Mouse (Mus musculus) kidney, adult 18-20 months (tissue): ENCODE measurements around the gene Rbms3.

Experiments used
- DNase-seq: peaks from one replicate; pipeline ENCODE4 v3.0.0; 2021

The Rbms3 gene

DNA sequence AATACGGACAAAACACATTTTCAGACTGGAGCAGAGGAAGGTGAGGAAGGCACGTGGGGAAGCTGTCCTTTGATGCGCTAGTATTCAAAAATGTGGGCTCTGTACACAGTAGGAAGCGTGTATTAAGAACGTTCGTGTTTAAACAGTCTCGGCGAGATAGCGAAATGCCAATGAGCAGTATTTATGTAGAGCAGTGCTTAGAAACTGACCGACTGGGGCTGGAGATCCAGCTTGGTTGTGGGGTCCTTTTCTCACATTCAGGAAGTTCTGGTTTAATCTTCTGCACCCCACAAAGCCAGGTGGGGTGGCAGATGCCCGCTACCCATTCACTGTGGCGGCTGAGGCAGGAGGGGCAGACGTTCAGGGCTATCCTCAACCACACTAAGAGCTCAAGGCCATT, 153.0 kb downstream of the Rbms3 start:
- DNase-seq, result no peak

GRCm38 (mm10) chr9:117452816-117453215, 176.9 kb downstream of the Rbms3 start:
- DNase-seq, result peak; percentile 5

DNA sequence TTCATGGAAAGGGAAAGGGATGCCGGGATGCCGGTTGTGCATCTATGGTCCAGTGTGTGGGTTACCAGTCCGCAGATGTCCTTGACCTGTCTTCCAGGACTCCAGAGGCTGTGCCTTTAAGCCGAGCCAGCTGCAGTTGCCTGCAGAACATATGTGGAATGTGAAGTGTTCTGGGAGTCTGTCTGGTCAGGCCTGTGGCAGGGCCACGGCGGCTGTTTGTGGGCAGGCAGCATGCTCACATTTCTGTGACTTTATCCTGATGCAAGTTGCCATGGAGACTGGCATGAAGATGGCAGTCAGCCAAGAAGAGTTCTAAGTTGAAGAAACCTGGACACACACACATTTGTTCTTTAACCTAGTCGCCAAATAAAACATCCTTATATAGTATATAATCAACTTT, 187.1 kb downstream of the Rbms3 start:
- no peak for DNase-seq

GRCm38 (mm10) chr9:117435856-117436255, 193.9 kb downstream of the Rbms3 start:
- no peak for DNase-seq

GRCm38 (mm10) chr9:117430670-117431069, 199.0 kb downstream of the Rbms3 start:
- DNase-seq, result no peak

GRCm38 (mm10) chr9:117429217-117430105, 200.3 kb downstream of the Rbms3 start:
- DNase-seq, result no peak

- DNase-seq, result peak; percentile 6
These were observed 206.5 kb downstream of the Rbms3 start for GRCm38 (mm10) chr9:117423259-117423658.

DNA sequence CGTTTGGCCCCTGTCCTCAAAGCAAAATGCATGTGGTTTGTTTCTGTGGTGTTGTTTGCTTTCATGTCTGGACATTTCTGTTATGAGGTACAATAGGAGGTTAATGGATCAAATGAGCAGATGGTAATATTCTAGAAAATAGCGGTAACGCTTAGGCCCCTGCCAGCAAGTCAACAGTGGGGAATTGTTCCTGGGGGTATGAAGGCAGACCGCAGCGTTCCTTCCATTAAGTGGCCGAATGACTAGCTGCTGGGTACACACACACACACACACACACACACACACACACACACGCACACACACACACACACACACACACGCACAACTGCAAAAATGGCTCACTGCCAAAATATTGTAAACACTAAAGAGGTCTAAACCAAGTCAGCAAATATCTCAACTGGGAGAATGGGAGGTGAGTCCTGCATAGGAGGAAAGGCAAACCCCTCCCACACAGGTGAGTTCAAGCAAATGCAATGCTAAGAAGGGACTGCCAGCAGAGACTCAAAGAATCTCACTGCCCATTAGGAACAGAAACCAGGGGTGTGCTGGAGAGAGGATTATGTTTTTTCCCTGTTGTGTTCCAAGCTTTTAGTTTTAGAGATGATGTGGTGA, 209.7 kb downstream of the Rbms3 start:
- no peak for DNase-seq

- no peak for DNase-seq
These were observed 216.5 kb downstream of the Rbms3 start for GRCm38 (mm10) chr9:117413181-117413580.

GRCm38 (mm10) chr9:117412584-117412983, 217.1 kb downstream of the Rbms3 start:
- no peak for DNase-seq

DNA sequence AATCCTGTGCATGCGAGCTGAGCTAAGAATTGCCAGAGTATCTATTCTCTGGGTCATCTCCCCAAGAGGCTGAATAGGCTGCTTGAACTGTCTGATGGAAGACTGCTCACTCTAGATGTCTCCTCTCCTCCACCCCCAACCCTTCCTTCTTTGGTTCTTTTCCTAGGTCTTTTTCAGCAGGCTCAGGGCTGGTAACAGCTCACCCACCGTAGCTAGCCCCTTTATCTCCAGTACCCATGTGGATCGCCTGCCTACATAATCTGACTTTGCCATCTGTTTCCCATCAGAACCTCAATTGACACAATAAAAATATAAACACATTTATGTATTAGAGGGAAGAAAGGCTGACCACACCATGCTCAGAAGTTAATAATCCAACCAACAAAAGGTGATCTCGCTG, 225.1 kb downstream of the Rbms3 start:
- no peak for DNase-seq

DNA sequence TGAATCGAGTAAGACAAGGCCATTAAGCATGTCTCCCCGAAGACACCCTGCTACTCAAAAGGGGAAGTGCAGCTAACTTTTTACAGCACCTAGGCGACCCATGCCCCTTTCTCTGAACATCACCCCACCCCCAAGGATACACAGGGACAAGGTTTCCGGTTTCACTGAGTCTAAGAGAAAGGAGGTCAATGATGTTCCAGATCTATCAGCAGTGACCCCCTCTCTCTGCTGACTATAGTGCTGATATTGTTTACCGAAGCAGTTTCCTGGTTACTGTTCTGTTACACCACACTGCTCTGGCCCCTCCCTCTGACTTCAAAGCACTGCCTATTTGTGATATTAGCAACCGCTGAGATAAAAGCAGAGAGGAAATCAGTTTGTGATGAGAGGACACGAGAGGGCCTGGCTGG, 229.4 kb downstream of the Rbms3 start:
- no peak for DNase-seq

GRCm38 (mm10) chr9:117397071-117397470, 232.6 kb downstream of the Rbms3 start:
- no peak for DNase-seq

GRCm38 (mm10) chr9:117396586-117396985, 233.1 kb downstream of the Rbms3 start:
- DNase-seq, result no peak

DNA sequence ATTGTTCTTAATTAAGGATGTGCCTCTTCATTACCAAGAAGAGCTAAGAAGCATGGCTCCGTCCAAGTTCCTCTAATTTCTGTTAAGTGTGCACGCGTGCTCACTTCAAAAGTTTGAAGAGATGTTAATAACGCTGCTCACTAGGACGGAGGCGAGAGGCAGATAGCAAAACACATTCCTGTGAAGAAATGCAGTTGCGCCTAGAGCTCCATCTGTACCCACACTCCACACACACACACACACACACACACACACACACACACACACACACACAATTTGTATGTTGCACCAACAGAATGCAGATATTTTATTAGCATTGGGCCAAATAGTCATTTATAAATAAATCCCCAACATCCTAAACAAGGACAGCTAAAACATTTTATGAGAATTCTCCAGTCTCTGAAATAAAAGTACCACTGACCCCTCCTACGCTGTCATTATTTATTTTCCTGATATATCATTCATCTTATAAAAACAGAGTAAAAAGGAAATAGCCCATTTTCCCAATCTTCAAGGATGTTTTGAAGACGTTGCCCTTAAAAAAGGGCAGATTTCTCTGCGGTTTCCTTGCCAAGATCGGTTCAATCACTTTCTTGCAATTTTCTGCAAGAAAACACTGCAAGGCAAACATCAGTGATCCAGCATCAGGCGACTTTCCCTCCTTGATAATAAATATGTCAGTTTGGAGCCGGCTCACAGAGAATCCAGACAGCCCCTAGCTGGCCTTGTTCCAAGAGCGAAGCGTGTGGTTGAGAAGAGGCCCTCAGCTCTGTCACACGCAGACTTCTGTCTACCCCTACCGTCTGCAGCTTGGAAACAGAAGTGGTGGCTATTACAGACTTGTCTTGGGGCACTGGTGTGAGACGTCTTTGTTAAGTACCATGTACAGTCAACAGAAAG, 235.8 kb downstream of the Rbms3 start:
- peak; percentile 36 for DNase-seq

DNA sequence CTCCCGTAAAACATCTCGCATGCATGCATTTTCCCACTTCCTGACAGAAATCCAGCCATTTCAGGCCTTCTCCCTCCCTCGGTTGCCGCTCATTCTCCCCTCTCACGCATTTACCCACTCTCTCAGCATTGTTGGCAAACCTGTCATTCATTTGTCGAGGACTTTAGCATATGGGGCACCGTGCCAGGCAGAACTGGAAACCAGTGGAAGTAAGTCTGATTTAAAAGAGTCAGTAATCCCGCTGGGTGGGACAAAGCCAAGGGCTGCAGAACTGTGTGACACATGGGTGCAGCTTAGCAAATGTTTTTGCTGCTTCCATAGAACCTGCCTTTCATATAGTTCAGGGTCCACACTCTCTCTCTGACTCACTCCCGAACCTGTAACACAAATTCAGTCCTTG, 241.7 kb downstream of the Rbms3 start:
- peak; percentile 72 for DNase-seq

DNA sequence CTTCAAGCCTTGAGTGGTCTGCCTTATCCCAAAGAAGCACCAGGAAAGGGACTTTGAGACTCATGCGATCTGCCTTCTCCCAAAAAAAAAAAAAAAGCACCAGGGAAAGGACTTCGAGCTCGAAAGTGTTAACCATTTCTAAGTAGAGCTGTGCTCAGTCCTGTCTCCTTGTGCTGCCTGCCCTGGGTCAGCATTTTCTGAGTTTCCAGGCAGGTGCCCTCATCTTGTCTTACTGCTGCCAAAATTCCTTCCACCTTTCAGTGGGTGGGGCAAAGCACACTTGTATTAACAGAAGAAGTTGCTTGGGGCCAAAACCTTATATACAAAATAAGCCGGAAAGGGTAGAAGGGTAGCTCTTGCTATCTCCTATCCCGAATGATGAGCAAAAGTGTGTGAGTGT, 248.8 kb downstream of the Rbms3 start:
- DNase-seq, result peak; percentile 42

- peak; percentile 63 for DNase-seq
These were observed 249.6 kb downstream of the Rbms3 start for GRCm38 (mm10) chr9:117380076-117380475.

- DNase-seq, result peak; percentile 45
These were observed 250.2 kb downstream of the Rbms3 start for GRCm38 (mm10) chr9:117379448-117379983.

- peak; percentile 63 for DNase-seq
These were observed 251.4 kb downstream of the Rbms3 start for GRCm38 (mm10) chr9:117378131-117378890.

GRCm38 (mm10) chr9:117375776-117376175, 253.9 kb downstream of the Rbms3 start:
- no peak for DNase-seq

GRCm38 (mm10) chr9:117373164-117373741, 256.5 kb downstream of the Rbms3 start:
- DNase-seq, result peak; percentile 64
